Mouse (Mus musculus) cortical plate, adult 2 months (tissue): Measurements from ENCODE around the gene Btbd16.

Experiments
- CTCF ChIP-seq: fragments of 200-500 bp; IDR thresholded peaks from 2 replicates; pipeline ENCODE4 v1.5.1; 2011; ENCODE audit warnings: mild to moderate bottlenecking, control low read depth, low read length; ENCODE audit not compliant: insufficient read depth; ENCODE audit errors: extremely low read depth
- POLR2A ChIP-seq: fragments of 200-500 bp; IDR thresholded peaks from 2 replicates; pipeline ENCODE4 v1.6.1; 2011; ENCODE audit warnings: mild to moderate bottlenecking, low read length, control low read depth; ENCODE audit not compliant: insufficient read depth; ENCODE audit errors: extremely low read depth

DNA sequence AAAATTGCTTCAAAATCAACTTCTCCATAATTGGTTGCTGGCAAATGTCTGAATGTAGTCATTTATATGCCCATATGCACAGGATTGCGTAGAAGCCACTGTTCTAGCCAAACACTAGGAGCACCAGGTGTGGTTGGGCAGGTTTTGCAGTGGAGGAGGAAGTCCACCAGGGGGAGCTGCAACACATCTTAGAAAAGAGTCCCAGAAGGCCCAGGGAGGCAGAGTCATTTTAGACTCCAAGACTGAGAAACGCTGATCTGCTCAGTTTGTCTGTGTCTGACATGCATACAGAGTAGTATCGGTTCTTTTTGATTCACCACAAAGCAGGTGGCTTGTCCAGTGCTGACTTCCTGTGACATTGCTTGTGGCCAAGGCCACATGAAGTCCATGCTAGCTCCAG is 3.2 kb upstream of the Btbd16 start:
- TF ChIP-seq POLR2A (no peak), CTCF (peak; percentile 86)
